Mouse (Mus musculus) CH12.LX (cell line): Measurements from ENCODE around the gene Tacc2.

Source experiments
- CTCF ChIP-seq, 2 experiments: IDR thresholded peaks in 1 of 2; conservative IDR thresholded peaks in 1 of 2; 2 replicates each; pipeline ENCODE4 v1.5.1; 2011 to 2012; ENCODE audit warnings: low read depth in 2 of 2, low read length in 2 of 2, improper control_type of control experiment in 1 of 2, inconsistent platforms in 1 of 2, mild to moderate bottlenecking in 1 of 2, moderate library complexity in 1 of 2
- E2F4 ChIP-seq: IDR thresholded peaks from 2 replicates; pipeline ENCODE4 v1.6.1; 2011; ENCODE audit warnings: low read depth, low read length, improper control_type of control experiment; ENCODE audit not compliant: insufficient replicate concordance
- GABPA ChIP-seq: IDR thresholded peaks from 2 replicates; pipeline ENCODE4 v1.6.1; 2012; ENCODE audit warnings: low read depth, low read length, improper control_type of control experiment, inconsistent platforms; ENCODE audit not compliant: insufficient replicate concordance
- JUND ChIP-seq: conservative IDR thresholded peaks from 2 replicates; pipeline ENCODE4 v1.6.1; 2011; ENCODE audit warnings: low read depth, low read length, improper control_type of control experiment
- POLR2A ChIP-seq: IDR thresholded peaks from 2 replicates; pipeline ENCODE4 v1.6.1; 2011; ENCODE audit warnings: low read depth, mild to moderate bottlenecking, improper control_type of control experiment, low read length
- TCF12 ChIP-seq: IDR thresholded peaks from 2 replicates; pipeline ENCODE4 v1.6.1; 2014; ENCODE audit warnings: low read depth, mild to moderate bottlenecking, inconsistent platforms, low read length, improper control_type of control experiment
- ZMIZ1 ChIP-seq: IDR thresholded peaks from 2 replicates; pipeline ENCODE4 v1.6.1; 2012; ENCODE audit warnings: low read depth, mild to moderate bottlenecking, inconsistent platforms, low read length, improper control_type of control experiment

DNA sequence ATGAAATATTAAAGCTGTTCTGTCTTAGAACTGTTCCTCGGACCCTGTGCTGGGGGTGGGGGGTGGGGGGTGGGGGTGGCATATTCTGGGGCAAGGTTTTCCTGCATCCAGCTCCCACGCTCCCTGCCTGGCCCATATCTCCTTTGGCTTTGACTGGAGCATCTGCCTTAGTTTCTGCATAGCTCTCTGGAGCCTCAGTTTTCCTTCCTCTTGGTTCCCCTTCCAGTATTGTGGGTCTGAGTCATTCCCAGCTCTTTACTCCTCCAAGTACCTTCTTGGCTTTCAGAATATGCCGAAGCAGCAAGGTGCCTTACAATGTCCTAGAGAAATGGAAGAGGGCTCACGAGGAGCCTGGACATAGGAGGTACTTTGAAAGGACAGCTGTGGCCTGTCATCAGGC is 233.0 kb downstream of the Tacc2 start:
- TF ChIP-seq E2F4 (no peak), CTCF (conservative IDR thresholded peaks at IDR 0.05 in 1 of 2, IDR thresholded peaks at IDR 0.05 in 1 of 2; ENCODE audit: low read depth in 2 of 2, low read length in 2 of 2) (no peak), TCF12 (no peak), POLR2A (no peak), JUND (no peak), ZMIZ1 (no peak), GABPA (no peak)
